Mouse (Mus musculus) cortical plate, adult 2 months (tissue): ENCODE data around the gene Ugt3a1.

Experiments
- CTCF ChIP-seq: fragments of 200-500 bp; IDR thresholded peaks from 2 replicates; pipeline ENCODE4 v1.5.1; 2011; ENCODE audit warnings: mild to moderate bottlenecking, control low read depth, low read length; ENCODE audit not compliant: insufficient read depth; ENCODE audit errors: extremely low read depth
- POLR2A ChIP-seq: fragments of 200-500 bp; IDR thresholded peaks from 2 replicates; pipeline ENCODE4 v1.6.1; 2011; ENCODE audit warnings: mild to moderate bottlenecking, low read length, control low read depth; ENCODE audit not compliant: insufficient read depth; ENCODE audit errors: extremely low read depth

DNA sequence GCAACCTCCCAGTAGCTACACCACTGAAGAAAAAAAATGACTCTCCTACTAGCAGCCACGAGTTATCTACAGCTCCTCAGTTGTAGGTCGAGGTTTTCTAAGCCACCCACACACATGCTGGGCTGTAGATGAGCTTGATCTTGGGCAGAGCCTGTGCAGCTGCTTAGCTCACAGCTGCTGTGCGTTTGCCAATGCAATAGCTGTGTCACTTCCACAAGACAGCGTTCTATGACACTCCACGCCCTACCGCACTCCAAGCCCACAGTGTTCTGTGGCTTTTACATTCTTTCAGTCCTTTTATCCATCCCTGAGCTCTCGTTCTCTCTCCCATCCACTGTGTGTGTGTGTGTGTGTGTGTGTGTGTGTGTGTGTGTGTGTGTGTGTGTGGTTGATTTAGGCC, 4.8 kb upstream of the Ugt3a1 start:
- TF ChIP-seq POLR2A (no peak), CTCF (no peak)
